Mouse (Mus musculus) c-Kit-negative CD71-positive TER-119-positive erythroid progenitor cells, embryonic 14.5 days (primary cell): Measurements from ENCODE around the gene Ptprg.
"Not testable (repeated sequence)": the region's sequence is repeated elsewhere in the genome, so short reads cannot be mapped to it uniquely, and the experiment has no call there.

Source experiments
- DNase-seq: peaks from one replicate; pipeline ENCODE4 v3.0.0-alpha.2; 2013; ENCODE audit warnings: low read depth, low spot score

The Ptprg gene

DNA sequence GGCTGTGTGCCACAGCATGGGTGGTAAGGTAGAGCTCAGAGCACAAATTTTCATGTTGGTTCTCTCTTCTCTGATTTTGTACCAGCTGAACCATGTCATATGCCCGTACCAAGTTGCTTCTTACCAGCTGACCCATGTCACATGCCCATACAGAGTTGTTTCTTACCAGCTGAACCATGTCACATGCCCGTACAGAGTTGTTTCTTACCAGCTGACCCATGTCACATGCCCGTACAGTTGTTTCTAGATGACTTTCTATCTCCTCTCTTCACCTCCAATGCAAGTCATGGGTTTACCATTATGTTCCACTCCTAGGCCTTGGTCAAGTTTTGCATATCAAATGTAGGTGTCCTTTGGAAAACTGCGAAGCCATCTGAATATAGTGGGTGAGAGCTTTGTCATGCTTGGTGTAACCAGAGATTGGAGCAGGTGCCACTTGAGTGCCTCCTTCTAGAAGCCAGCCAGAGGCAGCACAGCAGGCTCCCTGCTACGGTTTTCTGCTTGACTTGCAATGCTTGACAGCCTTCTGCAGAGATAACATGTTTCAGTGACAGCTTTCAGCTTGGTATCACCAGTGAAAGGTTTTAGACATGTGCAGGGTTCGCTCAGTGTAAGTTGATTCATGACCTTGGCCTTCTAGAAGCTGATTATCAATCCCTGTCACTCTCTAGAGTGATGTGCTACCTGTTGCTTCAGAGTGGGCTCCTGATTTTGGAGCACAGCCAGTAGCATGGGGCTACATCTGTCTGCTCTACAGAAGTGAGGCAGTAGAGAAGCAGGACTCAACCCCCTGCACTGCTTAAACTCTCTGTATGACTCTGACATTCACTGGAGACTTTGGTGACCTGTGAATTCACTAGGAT, 401.9 kb downstream of the Ptprg start:
- DNase-seq = no peak

- no peak for DNase-seq
Measured at GRCm38 (mm10) chr14:11960269-11961121, 407.2 kb downstream of the Ptprg start.

- DNase-seq = no peak
Measured at GRCm38 (mm10) chr14:11962101-11962500, 408.8 kb downstream of the Ptprg start.

DNA sequence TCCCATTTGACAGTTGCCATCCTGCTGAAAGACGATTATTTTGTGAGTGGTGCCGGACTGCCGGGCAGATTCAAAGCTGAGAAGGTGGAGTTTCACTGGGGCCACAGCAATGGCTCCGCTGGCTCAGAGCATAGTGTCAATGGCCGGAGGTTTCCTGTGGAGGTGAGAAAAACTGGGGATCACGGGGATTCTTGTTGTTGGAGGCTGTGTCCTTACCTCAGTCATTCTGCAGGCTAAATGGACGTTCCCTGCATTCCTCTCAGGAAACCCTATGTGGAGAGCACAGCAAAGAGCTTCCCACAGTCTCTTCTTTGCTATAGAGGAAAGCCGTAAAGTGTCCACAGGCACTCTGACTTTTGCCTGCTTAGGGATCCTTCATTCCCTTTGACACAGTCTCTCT, 409.2 kb downstream of the Ptprg start:
- DNase-seq = no peak

GRCm38 (mm10) chr14:11963791-11964190, 410.5 kb downstream of the Ptprg start:
- no peak for DNase-seq

- not testable (repeated sequence) for DNase-seq
Measured at GRCm38 (mm10) chr14:11964326-11964725, 411.0 kb downstream of the Ptprg start.

DNA sequence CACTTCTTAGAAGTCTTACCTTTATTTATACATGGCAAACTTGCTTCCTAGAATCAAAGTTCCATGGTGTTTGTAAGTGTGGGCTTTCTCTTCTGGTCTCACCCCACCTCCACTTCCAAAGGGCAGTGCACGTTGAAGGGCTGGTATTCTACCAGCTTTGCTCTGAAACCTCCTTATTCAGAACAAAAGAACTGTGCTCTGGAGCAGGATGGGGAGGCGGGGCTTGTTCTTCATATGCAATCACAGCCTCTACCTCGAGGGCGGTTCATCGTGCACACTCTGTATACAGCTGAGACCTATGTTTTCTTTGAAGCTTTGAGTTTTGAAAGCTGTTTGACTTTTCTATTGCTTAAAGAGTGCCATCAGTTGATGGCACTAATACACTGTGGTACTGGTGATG, 412.5 kb downstream of the Ptprg start:
- DNase-seq = no peak

DNA sequence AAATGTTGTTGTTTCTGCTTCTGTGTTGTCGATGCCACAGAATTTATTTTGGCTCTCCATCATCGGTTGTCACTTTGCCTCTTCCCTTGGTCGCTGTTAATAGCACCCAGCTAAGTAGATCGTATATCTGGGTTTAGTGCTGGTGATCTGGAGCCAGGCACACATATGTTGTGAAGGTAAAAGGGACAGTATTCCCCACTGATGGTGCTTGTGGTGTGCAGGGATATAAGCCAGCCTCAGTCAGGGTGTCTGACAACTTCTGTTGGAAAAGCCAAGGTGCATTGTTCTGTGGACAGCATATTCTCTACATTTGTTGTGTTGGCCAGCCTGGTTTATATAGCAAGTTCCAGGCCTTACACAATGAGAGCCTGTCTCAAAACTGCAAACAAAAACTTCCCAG, 428.4 kb downstream of the Ptprg start:
- DNase-seq = no peak

DNA sequence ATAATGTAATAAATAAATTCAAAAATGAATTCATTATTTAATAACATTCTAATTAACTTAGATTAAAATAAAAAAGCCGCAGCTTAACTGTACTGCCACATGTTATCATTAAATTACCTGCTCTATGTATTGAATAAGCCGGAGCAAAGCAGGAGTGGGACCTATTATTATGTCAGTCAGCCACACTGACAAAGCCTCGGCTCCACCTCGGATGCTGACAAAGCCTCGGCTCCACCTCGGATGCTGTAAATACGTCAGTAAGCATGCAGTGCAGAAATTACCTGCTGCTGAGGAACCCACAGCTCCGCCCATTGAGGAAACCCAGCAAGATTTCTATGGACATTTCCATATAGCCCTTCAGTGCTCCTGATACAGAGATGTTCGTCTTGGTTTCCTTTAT, 429.7 kb downstream of the Ptprg start:
- DNase-seq = no peak

DNA sequence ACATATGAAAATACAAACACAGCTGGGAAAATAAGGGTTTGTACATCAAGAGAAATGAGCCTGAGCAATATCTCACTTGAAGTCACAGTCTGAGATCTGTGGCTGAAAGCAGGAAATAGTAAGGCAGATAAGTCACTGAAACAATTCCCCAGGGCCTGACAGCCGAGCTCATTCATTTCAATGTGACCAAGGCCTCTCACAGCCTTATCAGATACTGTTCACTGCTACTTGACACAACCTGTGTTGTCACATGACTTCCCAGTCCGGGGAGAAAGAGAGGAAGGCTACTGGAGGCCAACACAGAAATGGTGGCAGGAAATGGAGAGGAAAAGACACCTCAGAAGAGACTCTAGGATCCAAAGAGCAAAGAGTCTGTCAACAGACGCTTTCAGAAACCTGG, 430.8 kb downstream of the Ptprg start:
- no peak for DNase-seq

GRCm38 (mm10) chr14:11988975-11989374, 435.6 kb downstream of the Ptprg start:
- no peak for DNase-seq

DNA sequence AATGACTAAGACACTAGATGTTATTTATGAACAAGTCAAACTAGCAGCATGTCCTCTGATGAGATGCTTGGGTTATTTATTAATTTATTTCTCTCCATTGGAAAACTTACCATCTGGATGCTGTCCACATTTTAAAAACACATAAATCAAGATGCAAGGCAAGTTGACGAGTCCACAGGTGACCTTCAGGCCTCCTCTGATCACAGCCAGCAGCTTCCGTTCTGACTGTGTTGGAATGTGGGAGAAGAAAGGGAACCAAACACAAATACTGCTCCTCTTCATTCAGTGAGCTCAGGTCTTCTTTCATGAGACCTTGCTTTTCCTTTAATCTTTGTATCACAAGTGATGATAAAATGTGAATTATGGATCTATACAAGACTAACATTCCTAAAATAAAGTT, 437.8 kb downstream of the Ptprg start:
- no peak for DNase-seq

DNA sequence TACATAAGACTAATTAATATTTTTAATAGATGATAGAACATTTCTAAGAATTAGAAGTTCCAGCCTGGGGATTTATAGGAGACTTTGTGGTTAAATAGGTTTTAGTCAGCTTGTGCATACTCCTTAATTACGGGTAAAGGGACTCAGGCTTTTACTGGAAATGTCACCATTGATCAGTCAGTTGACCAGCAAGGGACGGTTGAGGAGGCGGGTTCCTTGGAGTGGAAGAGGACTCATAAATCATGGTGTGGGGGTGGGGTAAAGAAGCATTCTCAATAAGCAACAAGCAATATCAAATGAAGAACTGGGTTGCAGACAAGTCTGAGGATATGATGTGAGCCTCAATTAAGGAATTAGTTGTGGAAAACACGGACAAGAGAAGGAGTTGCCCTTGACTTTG, 438.8 kb downstream of the Ptprg start:
- no peak for DNase-seq

DNA sequence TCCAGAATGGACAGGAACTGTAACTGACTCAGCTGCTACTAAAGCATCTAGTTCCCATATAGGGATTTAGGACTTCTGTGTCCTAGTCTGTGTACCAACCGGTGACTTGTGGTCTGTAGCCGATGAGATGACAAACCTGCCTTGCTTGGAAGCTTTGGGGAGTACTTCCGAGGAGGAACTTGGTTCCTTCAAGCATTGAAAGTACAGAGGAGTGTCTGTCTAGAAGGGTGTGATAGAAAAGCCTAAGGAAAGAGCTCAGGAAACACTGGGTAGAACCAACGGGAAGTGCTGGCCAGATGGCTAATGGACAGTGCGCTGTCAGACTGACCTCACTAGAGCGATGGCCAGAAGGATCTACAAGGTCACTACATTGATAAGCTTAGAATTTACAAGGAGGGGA, 439.2 kb downstream of the Ptprg start:
- DNase-seq = no peak

DNA sequence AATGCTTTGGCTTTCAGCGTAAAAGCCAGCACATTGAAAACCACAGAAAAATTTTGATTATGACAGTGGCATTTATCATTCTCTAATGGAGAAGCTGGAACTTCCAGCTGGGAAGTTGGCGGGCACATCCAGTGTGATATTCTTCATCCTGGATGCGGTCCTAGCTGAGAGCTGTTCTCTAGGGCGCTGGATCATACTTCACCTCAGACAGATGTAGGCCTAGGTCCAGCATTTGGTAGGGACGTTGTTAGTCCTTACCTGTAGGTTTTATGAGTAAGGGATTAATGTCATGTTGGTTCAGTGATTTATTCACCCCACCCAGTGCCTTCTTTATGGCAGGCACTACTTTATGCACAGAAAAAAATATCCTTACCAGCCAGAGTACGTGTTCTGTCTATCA, 444.2 kb downstream of the Ptprg start:
- DNase-seq = no peak

DNA sequence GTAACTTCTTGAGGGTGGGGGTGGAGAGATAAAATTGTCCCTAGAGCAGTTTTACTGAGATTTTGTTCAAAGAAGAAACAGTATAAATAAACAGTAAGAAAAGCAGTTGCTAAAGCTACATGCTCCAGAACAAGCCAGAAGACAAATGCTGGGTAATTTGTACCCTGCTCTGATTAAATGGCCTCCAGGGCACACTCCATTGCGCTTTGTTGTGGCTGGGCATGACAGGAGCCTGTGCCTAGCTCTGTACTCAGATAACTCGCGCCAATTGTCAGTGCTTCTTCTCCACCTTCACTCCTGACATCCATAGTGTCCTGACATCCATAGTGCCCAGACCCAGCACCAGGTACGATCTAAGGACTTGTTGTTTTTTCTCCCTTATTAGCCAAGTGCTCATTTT, 445.1 kb downstream of the Ptprg start:
- no peak for DNase-seq

GRCm38 (mm10) chr14:12004061-12004460, 450.7 kb downstream of the Ptprg start:
- DNase-seq = no peak

DNA sequence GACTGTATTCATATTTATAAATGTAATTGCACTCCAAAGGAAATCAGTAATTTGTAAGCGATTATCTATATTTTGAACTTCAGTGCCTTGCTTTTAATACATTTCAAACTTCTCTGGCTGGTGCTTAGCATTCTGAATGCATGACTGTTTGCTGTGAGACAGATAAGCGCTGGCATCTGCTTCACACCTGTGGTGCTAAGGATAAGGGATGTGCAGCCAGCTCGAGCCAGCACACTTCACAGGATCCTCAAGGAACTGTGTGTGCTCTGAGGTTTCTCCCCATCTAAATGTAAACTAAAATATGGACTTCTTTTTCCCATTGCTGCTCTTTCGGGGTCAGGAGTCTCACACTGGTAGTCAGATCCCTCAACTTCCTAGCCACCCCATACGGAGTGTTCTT, 458.4 kb downstream of the Ptprg start:
- no peak for DNase-seq

GRCm38 (mm10) chr14:12025812-12026728, 472.7 kb downstream of the Ptprg start:
- no peak for DNase-seq

GRCm38 (mm10) chr14:12027247-12027646, 473.9 kb downstream of the Ptprg start:
- DNase-seq = no peak

DNA sequence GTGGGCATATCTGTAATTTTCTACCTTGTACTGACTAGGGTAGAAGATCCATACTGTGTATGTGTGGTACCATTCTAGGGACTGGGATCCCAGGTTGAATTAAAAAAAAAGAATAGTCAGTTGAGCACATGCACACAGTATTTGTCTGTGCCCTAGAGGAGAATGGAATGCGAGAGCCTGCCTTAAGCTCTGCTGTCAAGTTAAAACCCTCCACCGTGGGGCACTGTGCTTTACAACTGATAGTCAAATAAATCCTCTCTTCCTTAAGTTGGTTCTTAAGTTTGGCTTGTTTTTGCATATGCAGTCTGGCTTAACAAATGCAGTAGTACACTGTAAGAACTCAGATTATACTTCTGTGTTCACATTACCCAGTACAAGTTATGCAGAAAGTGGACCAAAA, 476.6 kb downstream of the Ptprg start:
- DNase-seq = no peak
